Mouse (Mus musculus): ENCODE results near the gene Cenpf. TPM values are rescaled to one million over a fixed set of nuclear protein-coding genes. Genes with fewer than 3 reads are reported as not detected.

Gene Cenpf
- polyA plus RNA-seq (2015; fragmentation: Nextera tagmentation; extraction: Ambion mirVana) = 46.3 and 50.3 TPM in 2 replicates

GRCm38 (mm10) chr1:189687654-189688387 lies at the start of gene Cenpf:
Cenpf (minus strand) TSS chr1:189688086.
- WGBS (ENCODE audit: insufficient replicate concordance) = under 1% methylated on average over 55 of the region's 55 CpGs
- H3K27ac ChIP-seq (replicated peaks) = peak within 1 kb of the TSS; percentile 83
- H3K27me3 ChIP-seq = peaks cover 5% of the 10 kb centered on the region; the same call in 1 of the 2 replicates
- peak within 1 kb of the TSS; percentile 96 for H3K9ac ChIP-seq
- H3K36me3 ChIP-seq (replicated peaks) = peaks cover 37% of the 10 kb centered on the region
- H3K4me1 ChIP-seq (replicated peaks) = peaks cover 34% of the 10 kb centered on the region
- peak within 1 kb of the TSS; percentile 98 for H3K4me3 ChIP-seq (replicated peaks)
- ATAC-seq (ENCODE audit: insufficient read depth) = peak; percentile 99
- H3K9me3 ChIP-seq (replicated peaks) = no peaks in the 10 kb centered on the region
- peak within 1 kb of the TSS; percentile 75 for H3K4me2 ChIP-seq

GRCm38 (mm10) chr1:189732156-189732555 lies 44.3 kb upstream of the Cenpf start:
- no peak for ATAC-seq (ENCODE audit: insufficient read depth)
- Histone ChIP-seq H3K9ac (no peak overlapping the region), H3K4me2 (no peak overlapping the region), H3K4me1 (replicated peaks) (no peaks in the 10 kb centered on the region), H3K4me3 (replicated peaks) (no peak overlapping the region), H3K9me3 (replicated peaks) (no peaks in the 10 kb centered on the region), H3K36me3 (replicated peaks) (no peaks in the 10 kb centered on the region), H3K27ac (replicated peaks) (no peak overlapping the region), H3K27me3 (peaks cover 53% of the 10 kb centered on the region)
- WGBS (ENCODE audit: insufficient replicate concordance) = 56% methylated on average over 8 of the region's 8 CpGs

GRCm38 (mm10) chr1:189731697-189732096 lies 43.8 kb upstream of the Cenpf start:
- Histone ChIP-seq H3K4me3 (replicated peaks) (no peak overlapping the region), H3K4me2 (no peak overlapping the region)
- 66% methylated on average over 10 of the region's 10 CpGs for WGBS (ENCODE audit: insufficient replicate concordance)

GRCm38 (mm10) chr1:189729141-189729815 lies 41.4 kb upstream of the Cenpf start:
- H3K36me3 ChIP-seq (replicated peaks) = no peaks in the 10 kb centered on the region
- H3K4me1 ChIP-seq (replicated peaks) = no peaks in the 10 kb centered on the region
- H3K27ac ChIP-seq (replicated peaks) = no peak overlapping the region
- WGBS (ENCODE audit: insufficient replicate concordance) = 20% methylated on average over 17 of the region's 17 CpGs
- no peak overlapping the region for H3K9ac ChIP-seq
- ATAC-seq (ENCODE audit: insufficient read depth) = no peak
- H3K27me3 ChIP-seq = peaks cover 73% of the 10 kb centered on the region
- H3K4me3 ChIP-seq (replicated peaks) = no peak overlapping the region
- peak overlapping the region; percentile 65 for H3K4me2 ChIP-seq
- no peaks in the 10 kb centered on the region for H3K9me3 ChIP-seq (replicated peaks)

More at GRCm38 (mm10) chr1:189731697-189732096, 43.8 kb upstream of the Cenpf start:
- Histone ChIP-seq H3K36me3 (replicated peaks) (no peaks in the 10 kb centered on the region), H3K9me3 (replicated peaks) (no peaks in the 10 kb centered on the region), H3K9ac (no peak overlapping the region), H3K27me3 (peaks cover 58% of the 10 kb centered on the region), H3K27ac (replicated peaks) (no peak overlapping the region), H3K4me1 (replicated peaks) (no peaks in the 10 kb centered on the region)
- ATAC-seq (ENCODE audit: insufficient read depth) = no peak

- ATAC-seq (ENCODE audit: insufficient read depth) = no peak
- WGBS (ENCODE audit: insufficient replicate concordance) = 2% methylated on average over 15 of the region's 15 CpGs
- Histone ChIP-seq H3K9me3 (replicated peaks) (no peaks in the 10 kb centered on the region), H3K4me3 (replicated peaks) (peak overlapping the region; percentile 50), H3K36me3 (replicated peaks) (no peaks in the 10 kb centered on the region), H3K4me1 (replicated peaks) (no peaks in the 10 kb centered on the region), H3K27me3 (peaks cover 76% of the 10 kb centered on the region), H3K9ac (no peak overlapping the region), H3K4me2 (peak overlapping the region; percentile 65), H3K27ac (replicated peaks) (no peak overlapping the region)
Observed at GRCm38 (mm10) chr1:189728784-189729115, 40.9 kb upstream of the Cenpf start.

GRCm38 (mm10) chr1:189727884-189728783 lies 40.2 kb upstream of the Cenpf start, which contains the start of gene Ptpn14:
Ptpn14 (plus strand) TSS chr1:189728268.
- Histone ChIP-seq H3K4me1 (replicated peaks) (no peaks in the 10 kb centered on the region), H3K9me3 (replicated peaks) (no peaks in the 10 kb centered on the region), H3K27ac (replicated peaks) (peak within 1 kb of the TSS; percentile 48; the same call in 1 of the 2 replicates), H3K4me2 (peak within 1 kb of the TSS; percentile 65), H3K27me3 (peaks cover 78% of the 10 kb centered on the region), H3K4me3 (replicated peaks) (peak within 1 kb of the TSS; percentile 50), H3K36me3 (replicated peaks) (no peaks in the 10 kb centered on the region), H3K9ac (no peak within 1 kb of the TSS; the same call in 1 of the 2 replicates)
- peak; percentile 64 for ATAC-seq (ENCODE audit: insufficient read depth)
- under 1% methylated on average over 90 of the region's 98 CpGs for WGBS (ENCODE audit: insufficient replicate concordance)

GRCm38 (mm10) chr1:189727346-189727883 lies 39.5 kb upstream of the Cenpf start:
- peak; percentile 29; the same call in 1 of the 2 replicates for ATAC-seq (ENCODE audit: insufficient read depth)
- 5% methylated on average over 22 of the region's 22 CpGs for WGBS (ENCODE audit: insufficient replicate concordance)
- H3K36me3 ChIP-seq (replicated peaks) = no peaks in the 10 kb centered on the region
- H3K4me3 ChIP-seq (replicated peaks) = peak overlapping the region; percentile 50
- H3K4me1 ChIP-seq (replicated peaks) = no peaks in the 10 kb centered on the region
- H3K27me3 ChIP-seq = peaks cover 81% of the 10 kb centered on the region
- no peak overlapping the region for H3K9ac ChIP-seq
- H3K4me2 ChIP-seq = peak overlapping the region; percentile 65
- no peaks in the 10 kb centered on the region for H3K9me3 ChIP-seq (replicated peaks)
- H3K27ac ChIP-seq (replicated peaks) = peak overlapping the region; percentile 48; the same call in 1 of the 2 replicates

- ATAC-seq (ENCODE audit: insufficient read depth) = no peak
- 63% methylated on average over 4 of the region's 4 CpGs for WGBS (ENCODE audit: insufficient replicate concordance)
- no peak overlapping the region for H3K4me3 ChIP-seq (replicated peaks)
- H3K4me1 ChIP-seq (replicated peaks) = no peaks in the 10 kb centered on the region
- no peaks in the 10 kb centered on the region for H3K36me3 ChIP-seq (replicated peaks)
- peaks cover 68% of the 10 kb centered on the region for H3K27me3 ChIP-seq
- H3K27ac ChIP-seq (replicated peaks) = no peak overlapping the region
- H3K4me2 ChIP-seq = no peak overlapping the region
- no peaks in the 10 kb centered on the region for H3K9me3 ChIP-seq (replicated peaks)
- no peak overlapping the region for H3K9ac ChIP-seq
Observed at GRCm38 (mm10) chr1:189726121-189726520, 38.2 kb upstream of the Cenpf start.

- H3K9me3 ChIP-seq (replicated peaks) = no peaks in the 10 kb centered on the region
- no peak overlapping the region for H3K4me3 ChIP-seq (replicated peaks)
- H3K27ac ChIP-seq (replicated peaks) = no peak overlapping the region
- WGBS (ENCODE audit: insufficient replicate concordance) = 37% methylated on average over 5 of the region's 5 CpGs
- no peaks in the 10 kb centered on the region for H3K36me3 ChIP-seq (replicated peaks)
- no peaks in the 10 kb centered on the region for H3K4me1 ChIP-seq (replicated peaks)
- no peak overlapping the region for H3K9ac ChIP-seq
- H3K4me2 ChIP-seq = no peak overlapping the region
- no peak for ATAC-seq (ENCODE audit: insufficient read depth)
- peaks cover 17% of the 10 kb centered on the region; the same call in 1 of the 2 replicates for H3K27me3 ChIP-seq
Observed at GRCm38 (mm10) chr1:189718600-189718999, 30.7 kb upstream of the Cenpf start.

- Histone ChIP-seq H3K9ac (no peak overlapping the region), H3K27me3 (peaks cover 12% of the 10 kb centered on the region; the same call in 1 of the 2 replicates), H3K4me1 (replicated peaks) (no peaks in the 10 kb centered on the region), H3K27ac (replicated peaks) (no peak overlapping the region), H3K4me3 (replicated peaks) (no peak overlapping the region), H3K4me2 (no peak overlapping the region), H3K9me3 (replicated peaks) (no peaks in the 10 kb centered on the region), H3K36me3 (replicated peaks) (no peaks in the 10 kb centered on the region)
- no peak for ATAC-seq (ENCODE audit: insufficient read depth)
- WGBS (ENCODE audit: insufficient replicate concordance) = 71% methylated on average over 11 of the region's 11 CpGs
Observed at GRCm38 (mm10) chr1:189717546-189717945, 29.7 kb upstream of the Cenpf start.
